Mouse (Mus musculus) heart, adult 2 months (tissue): ENCODE results near the gene Crebrf. TPM values are rescaled to one million over a fixed set of nuclear protein-coding genes. Genes with fewer than 3 reads are reported as not detected.

ENCODE experiments used
- DNase-seq, 2 experiments: peaks; one replicate each; pipeline ENCODE4 v3.0.0; 2021
- H3K27ac ChIP-seq: fragments of 200-600 bp; 2 replicates; pipeline ENCODE4 v1.8.1; 2022
- H3K27me3 ChIP-seq: fragments of 200-500 bp; 2 replicates; pipeline ENCODE4 v1.6.1; 2012; ENCODE audit warnings: mild to moderate bottlenecking, low read length, inconsistent platforms, mixed read lengths; ENCODE audit not compliant: control insufficient read depth, insufficient read depth
- H3K36me3 ChIP-seq: fragments of 200-500 bp; 2 replicates; pipeline ENCODE4 v1.6.1; 2012; ENCODE audit warnings: low read length, inconsistent platforms; ENCODE audit not compliant: control insufficient read depth, insufficient read depth
- H3K4me1 ChIP-seq: fragments of 200-500 bp; 2 replicates; pipeline ENCODE4 v1.6.1; 2011; ENCODE audit warnings: low read length; ENCODE audit not compliant: control insufficient read depth, insufficient read depth
- H3K4me3 ChIP-seq: fragments of 200-600 bp; 2 replicates; pipeline ENCODE4 v1.8.1; 2022
- H3K79me2 ChIP-seq: fragments of 200-500 bp; replicated peaks from 2 replicates; pipeline ENCODE4 v1.6.1; 2012; ENCODE audit warnings: mild to moderate bottlenecking, inconsistent platforms, low read length, moderate library complexity, mixed read lengths; ENCODE audit not compliant: control insufficient read depth, insufficient read depth
- H3K9ac ChIP-seq: fragments of 200-500 bp; 2 replicates; pipeline ENCODE4 v1.6.1; 2012; ENCODE audit warnings: low read depth, mild to moderate bottlenecking, control low read depth, inconsistent platforms, low read length, mixed read lengths
- CTCF ChIP-seq: fragments of 200-600 bp; IDR thresholded peaks from 2 replicates; pipeline ENCODE4 v1.8.1; 2022; ENCODE audit warnings: antibody characterized with exemption, mild to moderate bottlenecking, moderate library complexity
- EP300 ChIP-seq: fragments of 200-500 bp; IDR thresholded peaks from 2 replicates; pipeline ENCODE4 v1.6.1; 2011; ENCODE audit warnings: low read depth, low read length, control low read depth; ENCODE audit not compliant: insufficient read depth
- POLR2A ChIP-seq: fragments of 200-500 bp; IDR thresholded peaks from 2 replicates; pipeline ENCODE4 v1.6.1; 2011; ENCODE audit warnings: mild to moderate bottlenecking, low read depth, low read length, control low read depth; ENCODE audit not compliant: insufficient read depth
- WGBS: fragments of 180-500 bp; shearing (Covaris S2); methylation state at CpG from one replicate; pipeline ENCODE4 v1.1.7; 2018; 5-methylcytosine and 5-hydroxymethylcytosine counted together
- intact Hi-C: fragments of 180-260 bp; cut with DNase I; formaldehyde crosslinking; loops from one replicate; pipeline ENCODE4 v1.15.1; 2025
- polyA plus RNA-seq: library from polyadenylated mRNA; depleted of rRNA; stranded (reverse); fragments of >200 nt; gene quantifications from 2 replicates; pipeline ENCODE4 v1.2.3, GENCODE M21; 2012
- total RNA-seq, 2 experiments: library from RNA; stranded (reverse); gene quantifications; 2 replicates each; pipeline ENCODE4 v1.2.3; 2021

Crebrf gene
- total and polyA plus RNA-seq, 3 experiments, result 6.1 to 72.9 (median 63.5) TPM

DNA sequence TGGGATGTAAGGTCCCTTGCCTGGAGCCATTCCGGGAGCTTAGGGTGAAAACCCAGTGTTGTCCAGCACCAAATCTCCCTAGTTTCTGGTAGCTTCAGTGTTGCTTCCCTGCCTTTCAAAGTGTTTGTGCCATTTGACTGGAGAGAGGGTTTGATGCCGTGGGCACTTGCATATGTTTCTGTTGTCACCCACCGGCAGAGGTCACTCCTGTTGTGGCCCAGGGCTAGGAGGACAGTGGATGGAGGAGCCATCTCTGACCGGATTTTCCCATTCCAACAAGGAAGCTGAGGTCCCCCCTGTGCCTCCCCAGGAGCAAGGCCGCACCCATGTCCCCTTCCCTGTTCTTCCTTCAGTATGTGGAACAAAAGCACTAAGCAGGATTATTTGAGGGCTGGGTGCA is 25.2 kb upstream of the Crebrf start:
- intact Hi-C loops, result no loop called here
- Histone ChIP-seq H3K27ac (no peak overlapping the region; the same call in 1 of the 2 replicates), H3K4me3 (no peak overlapping the region), H3K79me2 (peaks cover 2% of the 10 kb centered on the region), H3K27me3 (no peaks in the 10 kb centered on the region), H3K9ac (no peak overlapping the region), H3K4me1 (peaks cover 14% of the 10 kb centered on the region), H3K36me3 (no peaks in the 10 kb centered on the region)
- TF ChIP-seq EP300 (no peak), CTCF (peak; percentile 41)
- DNase-seq, result no peak
- WGBS, result 68% methylated on average over 5 of the region's 5 CpGs

DNA sequence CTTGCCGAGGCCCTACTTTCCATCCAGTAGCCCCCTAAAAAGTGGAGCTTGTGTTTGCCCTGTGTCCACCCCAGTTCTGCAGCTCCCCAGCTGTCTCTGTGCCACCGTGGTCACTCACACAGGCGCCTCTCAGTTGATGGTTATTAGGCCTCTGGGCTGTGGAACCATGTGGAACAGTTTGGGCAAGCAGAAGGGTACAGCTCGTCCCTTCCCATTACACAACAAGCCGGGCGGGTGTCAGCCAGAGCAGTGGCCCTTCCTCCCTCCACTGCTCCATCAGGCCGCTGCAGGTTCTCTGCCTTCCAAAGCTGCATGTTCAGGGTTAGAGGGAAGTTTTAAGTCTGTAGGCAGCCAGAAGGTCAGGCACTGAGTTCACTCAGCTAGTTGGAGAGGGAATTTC is 24.3 kb upstream of the Crebrf start:
- Histone ChIP-seq H3K36me3 (no peaks in the 10 kb centered on the region; the same call in 1 of the 2 replicates), H3K9ac (no peak overlapping the region), H3K4me3 (no peak overlapping the region), H3K79me2 (peaks cover 2% of the 10 kb centered on the region; the same call in 1 of the 2 replicates), H3K4me1 (peaks cover 14% of the 10 kb centered on the region), H3K27ac (0 out of 2 replicates have a peak overlapping the region, but pooled peaks have one; percentile 4), H3K27me3 (no peaks in the 10 kb centered on the region)
- TF ChIP-seq EP300 (0 out of 2 replicates have a peak, but pooled peaks have one; percentile 72), POLR2A (no peak), CTCF (no peak)
- DNase-seq, result peak; percentile 38 to 51
- intact Hi-C loops, result no loop called here
- 66% methylated on average over 7 of the region's 7 CpGs for WGBS

DNA sequence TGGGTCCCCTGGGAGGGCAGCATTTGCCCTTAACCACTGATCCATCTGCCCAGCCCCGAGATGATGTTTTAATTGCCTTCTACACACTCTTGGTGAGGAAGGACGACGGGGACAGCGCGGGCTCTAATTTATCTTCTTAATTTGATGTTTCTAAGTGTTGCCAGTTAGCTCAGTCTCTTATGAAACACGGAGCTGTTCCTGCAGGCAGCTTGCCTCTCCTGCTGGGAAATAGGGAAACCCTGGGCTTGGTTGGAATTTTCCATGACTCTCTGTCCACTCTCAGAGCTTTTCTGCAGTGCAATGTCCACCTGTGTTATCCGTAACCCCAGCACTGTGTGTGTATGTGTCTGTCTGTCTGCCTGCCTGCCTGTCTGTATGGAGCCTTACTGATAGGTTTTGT is 22.0 kb upstream of the Crebrf start:
- Histone ChIP-seq H3K27me3 (no peaks in the 10 kb centered on the region), H3K36me3 (no peaks in the 10 kb centered on the region; the same call in 1 of the 2 replicates), H3K4me3 (no peak overlapping the region), H3K4me1 (peaks cover 14% of the 10 kb centered on the region), H3K79me2 (peaks cover 2% of the 10 kb centered on the region; the same call in 1 of the 2 replicates), H3K9ac (no peak overlapping the region), H3K27ac (no peak overlapping the region)
- intact Hi-C loops, result no loop called here
- 71% methylated on average over 7 of the region's 7 CpGs for WGBS
- no peak for DNase-seq
- TF ChIP-seq CTCF (no peak), EP300 (no peak), POLR2A (no peak)

DNA sequence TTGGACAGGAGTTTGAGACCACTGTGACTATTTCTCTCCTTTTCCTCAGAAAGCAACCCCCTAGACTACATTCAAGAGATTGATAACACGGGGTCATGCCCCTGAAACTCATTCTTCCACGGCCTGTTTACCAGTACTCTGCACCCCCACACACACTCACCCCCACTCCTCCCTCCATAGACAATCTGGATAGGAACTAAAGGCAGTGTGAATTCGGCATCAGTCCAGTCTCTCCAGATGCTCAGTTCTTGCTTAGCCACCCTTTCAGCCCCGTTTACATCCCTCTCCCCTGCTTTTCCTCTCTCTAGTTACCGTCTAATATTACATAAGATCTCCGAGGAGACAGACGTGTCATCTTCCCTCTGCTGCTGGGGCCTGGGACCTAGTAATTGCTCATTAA is 21.3 kb upstream of the Crebrf start:
- H3K4me1 ChIP-seq, result peaks cover 12% of the 10 kb centered on the region
- 78% methylated on average over 7 of the region's 7 CpGs for WGBS
- intact Hi-C loops, result no loop called here
- no peak overlapping the region for H3K27ac ChIP-seq
- no peak overlapping the region for H3K9ac ChIP-seq
- H3K27me3 ChIP-seq, result no peaks in the 10 kb centered on the region
- peaks cover 1% of the 10 kb centered on the region; the same call in 1 of the 2 replicates for H3K36me3 ChIP-seq
- DNase-seq, result no peak
- H3K4me3 ChIP-seq, result no peak overlapping the region
- H3K79me2 ChIP-seq, result peaks cover 2% of the 10 kb centered on the region; the same call in 1 of the 2 replicates
- TF ChIP-seq CTCF, result no peak
- TF ChIP-seq POLR2A, result no peak
- TF ChIP-seq EP300, result no peak

DNA sequence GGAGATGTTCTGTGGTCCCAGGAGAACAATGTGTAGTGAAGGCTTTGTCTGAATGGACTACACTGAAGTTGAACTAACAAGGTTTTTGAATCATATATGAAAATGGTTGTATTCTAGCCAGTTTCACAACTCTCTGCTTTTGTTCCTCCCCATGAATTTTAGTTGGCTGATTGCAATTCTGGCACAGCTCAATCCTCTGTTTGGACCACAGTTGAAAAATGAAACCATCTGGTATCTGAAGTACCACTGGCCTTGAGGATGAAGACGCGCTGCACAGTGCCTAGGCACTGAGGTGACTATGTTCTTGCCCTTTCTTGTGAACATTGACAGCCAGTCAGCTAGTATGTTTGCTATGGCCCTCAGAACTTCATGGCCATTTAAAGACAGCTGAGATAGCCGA is 20.3 kb upstream of the Crebrf start:
- no peak for TF ChIP-seq EP300
- TF ChIP-seq POLR2A, result no peak
- no peak for TF ChIP-seq CTCF
- intact Hi-C loops, result no loop called here
- Histone ChIP-seq H3K27me3 (no peaks in the 10 kb centered on the region), H3K4me3 (no peak overlapping the region), H3K4me1 (peaks cover 10% of the 10 kb centered on the region), H3K79me2 (peaks cover 2% of the 10 kb centered on the region; the same call in 1 of the 2 replicates), H3K27ac (no peak overlapping the region), H3K36me3 (peaks cover 3% of the 10 kb centered on the region), H3K9ac (no peak overlapping the region)
- 94% methylated on average over 3 of the region's 3 CpGs for WGBS
- no peak for DNase-seq

DNA sequence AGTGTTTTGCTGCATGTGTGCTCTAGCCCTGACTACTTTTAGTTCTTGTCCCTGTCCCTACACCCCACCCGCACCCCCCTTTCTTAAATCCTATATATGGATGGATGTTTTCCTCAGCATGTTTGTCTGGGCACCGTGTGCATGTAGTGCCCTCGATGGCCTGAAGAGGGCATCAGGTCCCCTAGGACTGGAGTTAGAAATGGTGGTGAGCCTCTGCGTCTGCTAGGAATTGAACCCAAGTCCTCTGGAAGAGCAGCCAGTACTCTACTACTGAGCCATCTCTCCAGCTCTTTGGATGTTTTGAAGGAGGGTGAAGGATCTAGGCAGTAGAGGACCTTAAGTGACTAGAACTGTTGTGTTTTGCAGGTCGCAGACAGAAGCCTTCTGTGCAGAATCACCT is 16.6 kb upstream of the Crebrf start:
- peaks cover 3% of the 10 kb centered on the region for H3K36me3 ChIP-seq
- intact Hi-C loops, result no loop called here
- H3K4me3 ChIP-seq, result no peak overlapping the region
- 89% methylated on average over 5 of the region's 5 CpGs for WGBS
- no peaks in the 10 kb centered on the region for H3K79me2 ChIP-seq
- H3K27me3 ChIP-seq, result no peaks in the 10 kb centered on the region
- H3K27ac ChIP-seq, result no peak overlapping the region
- no peak for DNase-seq
- H3K4me1 ChIP-seq, result peaks cover 5% of the 10 kb centered on the region
- H3K9ac ChIP-seq, result no peak overlapping the region
- TF ChIP-seq CTCF (peak; percentile 66), EP300 (no peak), POLR2A (no peak)
